Mouse (Mus musculus) liver, adult 2 months (tissue): ENCODE measurements around the gene Smyd1. TPM values are rescaled to one million over a fixed set of nuclear protein-coding genes. Genes with fewer than 3 reads are reported as not detected.

Experiments used
- DNase-seq: peaks from one replicate; pipeline ENCODE4 v3.0.0-alpha.2; 2011; ENCODE audit warnings: low read depth, low spot score; ENCODE audit errors: extremely low read depth
- H3K27ac ChIP-seq: fragments of 200-500 bp; replicated peaks from 2 replicates; pipeline ENCODE4 v1.5.1; 2012; ENCODE audit warnings: low read depth, mild to moderate bottlenecking, control low read depth, inconsistent platforms, low read length; ENCODE audit not compliant: insufficient read depth
- H3K27me3 ChIP-seq: fragments of 200-500 bp; 2 replicates; pipeline ENCODE4 v1.6.1; 2012; ENCODE audit warnings: mild to moderate bottlenecking, moderate library complexity, low read length, inconsistent platforms; ENCODE audit not compliant: control insufficient read depth, insufficient read depth
- H3K36me3 ChIP-seq: fragments of 200-500 bp; 2 replicates; pipeline ENCODE4 v1.6.1; 2012; ENCODE audit warnings: low read length, inconsistent platforms; ENCODE audit not compliant: control insufficient read depth, insufficient read depth
- H3K4me1 ChIP-seq: fragments of 200-500 bp; 2 replicates; pipeline ENCODE4 v1.6.1; 2011; ENCODE audit warnings: low read length; ENCODE audit not compliant: control insufficient read depth, insufficient read depth
- H3K4me3 ChIP-seq: fragments of 200-500 bp; 2 replicates; pipeline ENCODE4 v1.5.1; 2011; ENCODE audit warnings: low read depth, mild to moderate bottlenecking, control low read depth, low read length, moderate library complexity; ENCODE audit not compliant: insufficient read depth
- H3K79me2 ChIP-seq: fragments of 200-500 bp; 2 replicates; pipeline ENCODE4 v1.6.1; 2012; ENCODE audit warnings: inconsistent platforms, mild to moderate bottlenecking, low read length, moderate library complexity; ENCODE audit not compliant: control insufficient read depth, insufficient read depth
- H3K9ac ChIP-seq: fragments of 200-500 bp; 2 replicates; pipeline ENCODE4 v1.6.1; 2012; ENCODE audit warnings: low read depth, mild to moderate bottlenecking, control low read depth, inconsistent platforms, low read length
- CTCF ChIP-seq: fragments of 200-500 bp; IDR thresholded peaks from 2 replicates; pipeline ENCODE4 v1.5.1; 2011; ENCODE audit warnings: low read depth, low read length, control low read depth
- POLR2A ChIP-seq: fragments of 200-500 bp; IDR thresholded peaks from 2 replicates; pipeline ENCODE4 v1.6.1; 2011; ENCODE audit warnings: low read length, control low read depth; ENCODE audit not compliant: insufficient read depth; ENCODE audit errors: extremely low read depth
- WGBS: fragments of 180-500 bp; shearing (Covaris S2); methylation state at CpG from one replicate; pipeline ENCODE4 v1.1.7; 2018; 5-methylcytosine and 5-hydroxymethylcytosine counted together
- polyA plus RNA-seq: library from polyadenylated mRNA; depleted of rRNA; stranded (reverse); fragments of >200 nt; gene quantifications from 2 replicates; pipeline ENCODE4 v1.2.3, GENCODE M21; 2012; rRNA removed
- total RNA-seq: library from RNA; depleted of rRNA; stranded (reverse); fragments of >200 nt; gene quantifications from 2 replicates; pipeline ENCODE4 v1.2.3, GENCODE M21; 2014; rRNA removed

Gene Smyd1
- total and polyA plus RNA-seq, 2 experiments = 1.5 to 3.7 TPM

DNA sequence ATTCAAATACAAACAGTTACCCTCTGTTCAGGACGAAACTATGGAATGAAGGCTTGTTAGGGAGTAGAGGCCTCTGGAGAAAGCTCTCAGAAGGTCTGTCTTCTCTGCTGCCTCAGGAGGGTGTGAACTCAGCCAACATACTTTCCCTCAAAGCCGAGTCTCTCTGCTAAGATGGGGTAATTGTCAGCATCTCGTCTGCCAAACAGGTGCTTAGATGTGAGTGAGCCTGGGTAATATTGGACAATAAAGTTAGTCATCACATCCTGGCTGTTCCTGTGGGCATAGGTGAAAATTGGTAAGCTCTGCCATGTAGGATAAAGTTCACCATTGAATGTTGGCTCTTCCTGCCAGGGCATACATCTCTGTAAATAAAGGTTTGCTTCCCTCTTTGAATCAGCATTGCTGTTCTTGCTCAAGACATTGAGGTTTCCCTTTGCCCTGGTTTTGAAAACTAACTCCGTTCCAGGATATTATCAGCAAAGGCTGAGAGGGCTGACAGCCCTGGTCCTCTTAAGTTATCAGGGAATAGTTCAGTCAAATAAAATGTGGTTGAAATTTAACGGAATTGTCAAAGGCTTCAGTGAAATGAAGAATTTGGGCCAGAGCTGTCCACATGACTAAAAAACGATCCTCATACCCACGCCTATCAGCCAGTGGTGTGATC lies 137.0 kb downstream of the Smyd1 start:
- H3K79me2 ChIP-seq = 0 out of 2 replicates have a peak, but pooled peaks cover 4% of the 10 kb centered on the region
- H3K36me3 ChIP-seq = no peaks in the 10 kb centered on the region
- no peak overlapping the region for H3K4me3 ChIP-seq
- peak overlapping the region; percentile 55; the same call in 1 of the 2 replicates for H3K9ac ChIP-seq
- peak; percentile 99 for DNase-seq
- no peaks in the 10 kb centered on the region for H3K27me3 ChIP-seq
- H3K27ac ChIP-seq = peak overlapping the region; percentile 94
- no peak for TF ChIP-seq POLR2A
- TF ChIP-seq CTCF = no peak
- peaks cover 25% of the 10 kb centered on the region for H3K4me1 ChIP-seq
- 17% methylated on average over 7 of the region's 7 CpGs for WGBS

DNA sequence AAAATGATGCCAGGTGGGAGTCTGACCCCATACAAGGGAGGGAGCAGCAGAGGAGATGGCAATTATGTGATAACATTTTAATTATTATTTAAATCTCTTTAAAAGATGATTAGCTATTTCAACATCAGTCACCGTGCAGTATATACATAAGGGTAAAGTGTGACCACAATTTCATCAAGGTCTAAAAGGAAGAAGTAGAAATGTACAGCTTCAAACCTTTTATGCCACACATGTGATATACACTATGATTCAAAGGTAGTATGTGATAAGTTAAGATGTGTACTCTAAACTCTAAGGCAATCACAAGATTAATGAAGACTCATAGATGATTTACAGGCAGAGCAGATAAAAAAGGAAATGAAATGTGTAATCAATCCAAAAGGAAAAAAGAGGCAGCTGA lies 141.4 kb downstream of the Smyd1 start:
- WGBS = 87% methylated on average over 1 of the region's 1 CpGs
- no peak overlapping the region for H3K9ac ChIP-seq
- no peaks in the 10 kb centered on the region for H3K27me3 ChIP-seq
- H3K36me3 ChIP-seq = no peaks in the 10 kb centered on the region
- no peak overlapping the region for H3K27ac ChIP-seq
- TF ChIP-seq CTCF (no peak), POLR2A (no peak)
- peaks cover 9% of the 10 kb centered on the region for H3K4me1 ChIP-seq
- DNase-seq = no peak
- H3K4me3 ChIP-seq = no peak overlapping the region
- no peaks in the 10 kb centered on the region for H3K79me2 ChIP-seq

DNA sequence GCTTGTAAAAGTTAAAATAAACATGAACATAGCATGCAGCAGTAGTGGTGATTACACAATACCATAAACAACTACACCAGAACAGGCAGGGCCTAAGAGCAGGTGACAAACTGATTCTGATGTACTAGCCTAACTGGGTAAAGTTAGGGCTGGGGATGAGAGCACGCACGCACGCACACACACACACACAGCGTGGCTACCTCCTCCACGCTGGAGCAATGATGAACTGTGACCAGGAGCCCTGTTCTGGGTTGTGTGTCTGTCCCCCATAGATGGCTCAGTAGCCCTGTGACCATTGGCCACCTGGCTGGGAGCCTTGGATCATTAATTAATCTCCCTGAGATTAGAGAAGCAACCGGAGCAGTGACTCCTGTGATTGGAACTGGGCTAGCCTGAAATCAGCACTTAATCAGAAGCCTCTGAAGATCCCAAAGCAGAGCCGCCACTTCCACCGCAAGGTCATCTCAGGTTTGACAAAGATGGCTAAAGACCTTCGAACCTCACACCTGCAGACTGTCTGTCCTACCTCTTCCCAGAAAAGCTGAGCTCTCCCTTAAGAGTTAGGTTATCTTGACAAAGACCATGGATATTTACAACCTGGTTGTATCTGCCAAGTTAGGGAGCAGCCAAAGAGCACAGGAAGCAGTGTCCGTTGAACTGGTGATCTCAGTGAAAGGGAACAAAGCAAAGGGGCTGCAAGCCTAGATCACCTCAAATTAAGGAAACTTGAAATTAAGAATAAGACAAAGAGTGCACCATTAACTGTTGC lies 149.0 kb downstream of the Smyd1 start:
- H3K4me1 ChIP-seq = peaks cover 16% of the 10 kb centered on the region
- TF ChIP-seq CTCF = no peak
- no peak for TF ChIP-seq POLR2A
- peak; percentile 97 for DNase-seq
- H3K36me3 ChIP-seq = no peaks in the 10 kb centered on the region
- H3K9ac ChIP-seq = 0 out of 2 replicates have a peak overlapping the region, but pooled peaks have one; percentile 0
- no peaks in the 10 kb centered on the region for H3K27me3 ChIP-seq
- H3K79me2 ChIP-seq = no peaks in the 10 kb centered on the region
- H3K4me3 ChIP-seq = no peak overlapping the region
- H3K27ac ChIP-seq = peak overlapping the region; percentile 43
- 31% methylated on average over 10 of the region's 10 CpGs for WGBS

DNA sequence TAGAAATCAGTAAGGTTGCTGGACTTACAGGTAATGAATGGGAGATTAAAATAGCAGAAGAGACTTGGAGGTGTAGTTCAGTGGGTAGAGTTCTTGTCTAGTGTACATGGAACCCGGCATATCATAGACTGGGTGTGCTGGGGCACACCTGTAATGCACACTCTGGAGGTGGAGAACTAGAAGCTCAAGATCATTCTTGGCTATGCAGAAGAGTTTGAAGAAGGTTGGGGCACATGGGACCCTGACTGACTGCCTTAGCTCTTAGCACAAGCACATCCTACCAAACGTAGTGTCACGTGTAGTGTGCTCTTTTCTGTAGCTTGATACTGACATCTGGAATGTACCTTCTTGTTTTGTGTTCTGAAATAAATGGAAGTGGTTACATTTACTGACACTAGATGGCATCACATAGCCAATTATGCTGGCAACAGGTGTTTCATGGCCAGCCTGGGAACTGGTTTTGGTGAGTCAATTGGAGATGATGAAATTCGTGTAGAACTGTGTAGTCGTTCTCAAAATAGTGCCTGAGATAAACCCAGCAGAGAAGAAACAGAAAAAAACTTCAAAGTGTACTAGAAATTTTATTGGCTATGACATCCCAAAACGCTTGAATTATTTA lies 155.4 kb downstream of the Smyd1 start:
- Histone ChIP-seq H3K4me3 (no peak overlapping the region), H3K27ac (peak overlapping the region; percentile 91), H3K79me2 (no peaks in the 10 kb centered on the region), H3K4me1 (peaks cover 13% of the 10 kb centered on the region), H3K27me3 (no peaks in the 10 kb centered on the region), H3K9ac (peak overlapping the region; percentile 42), H3K36me3 (no peaks in the 10 kb centered on the region)
- DNase-seq = peak; percentile 91
- WGBS = 17% methylated on average over 6 of the region's 6 CpGs
- TF ChIP-seq CTCF (peak; percentile 54), POLR2A (no peak)

DNA sequence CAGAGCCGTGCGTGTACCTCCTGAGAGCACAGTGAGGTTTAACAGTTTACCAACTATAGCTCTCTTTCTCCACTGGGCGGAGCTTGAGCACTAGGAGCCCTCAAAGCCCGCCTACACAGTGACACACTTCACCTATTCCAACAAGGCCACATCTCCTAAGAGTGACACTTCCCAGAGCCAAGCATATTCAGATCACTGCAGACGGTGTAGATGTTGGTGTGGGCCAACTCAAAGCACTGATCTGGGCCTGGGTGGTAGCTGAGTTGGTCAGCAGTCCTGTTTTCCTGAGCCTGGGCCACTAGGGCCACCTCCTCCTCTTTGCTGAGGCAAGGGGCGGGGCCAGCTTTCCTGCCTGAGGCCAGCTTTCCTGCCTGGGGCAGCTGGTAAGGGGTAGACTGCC lies 157.6 kb downstream of the Smyd1 start:
- no peak overlapping the region for H3K27ac ChIP-seq
- TF ChIP-seq POLR2A = no peak
- no peak for TF ChIP-seq CTCF
- no peaks in the 10 kb centered on the region for H3K27me3 ChIP-seq
- H3K4me1 ChIP-seq = peaks cover 21% of the 10 kb centered on the region
- no peaks in the 10 kb centered on the region for H3K36me3 ChIP-seq
- 50% methylated on average over 6 of the region's 6 CpGs for WGBS
- no peak overlapping the region for H3K4me3 ChIP-seq
- H3K79me2 ChIP-seq = no peaks in the 10 kb centered on the region
- peak; percentile 19 for DNase-seq
- no peak overlapping the region for H3K9ac ChIP-seq

Other genes starting within 250 kb of the Smyd1 start
- gene Thnsl2, start 177.8 kb downstream of the Smyd1 start, total RNA-seq = 54.5 and 69.7 TPM in 2 replicates
- gene Thnsl2, start 177.8 kb downstream of the Smyd1 start, polyA plus RNA-seq = 50.1 and 57.4 TPM in 2 replicates
- gene Fabp1, start 122.4 kb downstream of the Smyd1 start, total RNA-seq = 4,448 and 10,515 TPM in 2 replicates
- gene Fabp1, start 122.4 kb downstream of the Smyd1 start, polyA plus RNA-seq = 1,879 and 1,952 TPM in 2 replicates
- 52.7 and 56.6 TPM in 2 replicates for gene Krcc1, start 50.6 kb downstream of the Smyd1 start, total RNA-seq
- 9.0 and 9.5 TPM in 2 replicates for gene Krcc1, start 50.6 kb downstream of the Smyd1 start, polyA plus RNA-seq
- 0.18 and 0.20 TPM in 2 replicates for gene Cd8b1, start 555 bp upstream of the Smyd1 start, total RNA-seq
- 0.18 and 0.22 TPM in 2 replicates for gene Cd8b1, start 555 bp upstream of the Smyd1 start, polyA plus RNA-seq
- gene Cd8a, start 51.2 kb upstream of the Smyd1 start, total RNA-seq = 0.13 and 0.18 TPM in 2 replicates
- 0.12 and 0.22 TPM in 2 replicates for gene Cd8a, start 51.2 kb upstream of the Smyd1 start, polyA plus RNA-seq
- 125 and 136 TPM in 2 replicates for gene Rmnd5a, start 118.4 kb upstream of the Smyd1 start, total RNA-seq
- gene Rmnd5a, start 118.4 kb upstream of the Smyd1 start, polyA plus RNA-seq = 31.1 and 35.3 TPM in 2 replicates
- 70.7 and 73.3 TPM in 2 replicates for gene Rnf103, start 171.7 kb upstream of the Smyd1 start, total RNA-seq
- 27.2 and 27.7 TPM in 2 replicates for gene Rnf103, start 171.7 kb upstream of the Smyd1 start, polyA plus RNA-seq
- 44.3 and 49.6 TPM in 2 replicates for gene Chmp3, start 221.6 kb upstream of the Smyd1 start, total RNA-seq
- gene Chmp3, start 221.6 kb upstream of the Smyd1 start, polyA plus RNA-seq = 22.9 and 24.0 TPM in 2 replicates